ENCODE assay signal across 8 mouse cellular contexts in the genomic region with DNA sequence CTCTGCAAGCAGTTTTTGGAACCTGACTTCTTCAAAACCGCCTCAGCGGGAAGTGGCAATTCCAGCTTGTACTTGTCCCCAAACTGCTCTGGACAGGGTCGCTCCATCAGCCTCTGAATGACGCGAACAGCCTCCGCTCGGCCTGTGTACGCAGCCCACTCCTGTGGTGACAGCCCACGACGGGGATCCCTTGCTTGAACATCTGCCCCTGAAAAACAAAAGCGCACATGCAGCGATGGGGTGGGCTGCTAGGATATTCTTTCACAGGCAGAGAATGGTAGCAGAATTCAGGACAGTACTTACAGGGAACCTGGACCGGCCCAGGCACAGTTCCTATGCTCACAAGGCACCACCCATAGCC.
DNase-seq lines count a peak whose midpoint lies in the region; ATAC-seq lines count a peak whose summit lies in the region.
"Had no signal": no experiment of that assay in that cellular context is flagged by ENCODE, and none has a peak within 500 bp of the region (broad histone marks: within the 10 kb centered on the region; RNA-seq: fewer than 3 reads in every experiment).

No protein-coding gene starts in this region.

- H3K9me3 ChIP-seq in lung, embryonic 15.5 days = no peaks in the 10 kb centered on the region
- no peaks in the 10 kb centered on the region for H3K9me3 ChIP-seq in forebrain, embryonic 15.5 days
- H3K9me3 ChIP-seq in limb, embryonic 15.5 days = no peaks in the 10 kb centered on the region
- H3K9me3 ChIP-seq: liver, embryonic 15.5 days had no signal

- no peak for ATAC-seq in lung, embryonic 15.5 days (ENCODE audit: borderline replicate concordance, extremely low read depth, low FRiP score, low TSS enrichment)
- no peak; the same call in 1 of the 2 replicates for ATAC-seq in forebrain, embryonic 15.5 days (replicated peaks)
- ATAC-seq in limb, embryonic 15.5 days (ENCODE audit: insufficient number of reproducible peaks, low FRiP score, low TSS enrichment, low read depth) = no peak

- peaks cover 32% of the 10 kb centered on the region for H3K27me3 ChIP-seq in lung, embryonic 15.5 days
- H3K27me3 ChIP-seq in forebrain, embryonic 15.5 days = peaks cover 16% of the 10 kb centered on the region; the same call in 1 of the 2 replicates
- H3K27me3 ChIP-seq in limb, embryonic 15.5 days = peaks cover 57% of the 10 kb centered on the region

- H3K36me3 ChIP-seq in lung, embryonic 15.5 days = no peaks in the 10 kb centered on the region
- no peaks in the 10 kb centered on the region for H3K36me3 ChIP-seq in forebrain, embryonic 15.5 days
- H3K36me3 ChIP-seq in limb, embryonic 15.5 days = no peaks in the 10 kb centered on the region
- H3K36me3 ChIP-seq: liver, embryonic 15.5 days had no signal

- peak overlapping the region; percentile 13; the same call in 1 of the 2 replicates for H3K4me2 ChIP-seq in lung, embryonic 15.5 days
- H3K4me2 ChIP-seq in forebrain, embryonic 15.5 days (replicated peaks) = peak overlapping the region; percentile 60
- peak overlapping the region; percentile 31; the same call in 1 of the 2 replicates for H3K4me2 ChIP-seq in limb, embryonic 15.5 days
- H3K4me2 ChIP-seq: liver, embryonic 15.5 days had no signal

- peaks cover 4% of the 10 kb centered on the region for H3K4me1 ChIP-seq in lung, embryonic 15.5 days
- peaks cover 11% of the 10 kb centered on the region for H3K4me1 ChIP-seq in forebrain, embryonic 15.5 days
- H3K4me1 ChIP-seq in limb, embryonic 15.5 days = peaks cover 15% of the 10 kb centered on the region
- H3K4me1 ChIP-seq: liver, embryonic 15.5 days had no signal

- H3K9ac ChIP-seq in lung, embryonic 15.5 days = no peak overlapping the region
- H3K9ac ChIP-seq in forebrain, embryonic 15.5 days (replicated peaks) = peak overlapping the region; percentile 45; the same call in 1 of the 2 replicates
- no peak overlapping the region for H3K9ac ChIP-seq in limb, embryonic 15.5 days
- H3K9ac ChIP-seq: liver, embryonic 15.5 days had no signal

- no peak overlapping the region for H3K27ac ChIP-seq in lung, embryonic 15.5 days
- no peak overlapping the region for H3K27ac ChIP-seq in forebrain, embryonic 15.5 days (replicated peaks)
- H3K27ac ChIP-seq in limb, embryonic 15.5 days = no peak overlapping the region
- H3K27ac ChIP-seq: liver, embryonic 15.5 days had no signal

- 15% methylated on average over 13 of the region's 13 CpGs for WGBS in lung, embryonic 15.5 days
- 19% methylated on average over 13 of the region's 13 CpGs for WGBS in forebrain, embryonic 15.5 days
- WGBS in limb, embryonic 15.5 days = 24% methylated on average over 13 of the region's 13 CpGs

- H3K4me3 ChIP-seq in lung, embryonic 15.5 days = no peak overlapping the region
- H3K4me3 ChIP-seq in forebrain, embryonic 15.5 days = peak overlapping the region; percentile 40
- H3K4me3 ChIP-seq in limb, embryonic 15.5 days = peak overlapping the region; percentile 17; the same call in 1 of the 2 replicates
- H3K4me3 ChIP-seq: liver, embryonic 15.5 days had no signal

- DNase-seq in lung, postnatal 25 days (ENCODE audit: low spot score) = no peak
- DNase-seq in embryo, embryonic 10 days (ENCODE audit: low spot score) = no peak
- no peak for DNase-seq in adipocyte (ENCODE audit: low spot score)
- no peak for DNase-seq in layer of hippocampus, postnatal 36 days
